ENCODE assay signal across 1 mouse cellular context in genomic region chr4:43630030-43630581, GRCm38 (mm10).
TF ChIP-seq lines count a peak whose summit lies in the region.

No protein-coding gene starts in this region.

TF ChIP-seq in CH12.LX, 34 proteins besides CTCF, POLR2A, EP300 and RAD21:
- TF ChIP-seq HCFC1 (IDR thresholded peaks at IDR 0.05; ENCODE audit: low read depth, low read length) (peak; percentile 16; the same call in 1 of the 2 replicates), USF1 (IDR thresholded peaks at IDR 0.05; ENCODE audit: low read depth, low read length) (no peak), E2F4 (IDR thresholded peaks at IDR 0.05; ENCODE audit: insufficient replicate concordance, low read depth, low read length) (no peak), MYC (IDR thresholded peaks at IDR 0.05; ENCODE audit: low read depth, low read length) (peak; percentile 55; the same call in 1 of the 2 replicates), NELFE (IDR thresholded peaks at IDR 0.05; ENCODE audit: low read depth, low read length) (peak; percentile 56; the same call in 1 of the 2 replicates), CHD2 (IDR thresholded peaks at IDR 0.05; ENCODE audit: low read length) (peak; percentile 69; the same call in 1 of the 2 replicates), MEF2A (IDR thresholded peaks at IDR 0.05; ENCODE audit: borderline replicate concordance, low read depth, low read length) (peak; percentile 31; the same call in 1 of the 2 replicates), RCOR1 (conservative IDR thresholded peaks at IDR 0.05; ENCODE audit: low read depth, low read length) (no peak), ZC3H11A (IDR thresholded peaks at IDR 0.05; ENCODE audit: low read depth, low read length) (peak; percentile 12; the same call in 1 of the 2 replicates), MXI1 (IDR thresholded peaks at IDR 0.05; ENCODE audit: low read depth, low read length) (0 out of 2 replicates have a peak, but pooled peaks have one; percentile 31), IRF4 (IDR thresholded peaks at IDR 0.05; ENCODE audit: low read depth, low read length) (0 out of 2 replicates have a peak, but pooled peaks have one; percentile 26), ZNF384 (IDR thresholded peaks at IDR 0.05; ENCODE audit: low read depth, low read length) (0 out of 2 replicates have a peak, but pooled peaks have one; percentile 9), PAX5 (IDR thresholded peaks at IDR 0.05; ENCODE audit: low read length) (no peak), SMC3 (IDR thresholded peaks at IDR 0.05; ENCODE audit: low read depth, low read length) (peak; percentile 74), SIN3A (IDR thresholded peaks at IDR 0.05; ENCODE audit: low read length) (0 out of 2 replicates have a peak, but pooled peaks have one; percentile 53), ZMIZ1 (IDR thresholded peaks at IDR 0.05; ENCODE audit: low read depth, low read length) (no peak), MAX (IDR thresholded peaks at IDR 0.05; ENCODE audit: low read length) (0 out of 2 replicates have a peak, but pooled peaks have one; percentile 30)
